Mouse (Mus musculus): ENCODE data around the gene Arpc1a. TPM values are rescaled to one million over a fixed set of nuclear protein-coding genes. Genes with fewer than 3 reads are reported as not detected.

Gene Arpc1a
- polyA plus RNA-seq, 1 experiment from 2014 or later = 153 TPM

DNA sequence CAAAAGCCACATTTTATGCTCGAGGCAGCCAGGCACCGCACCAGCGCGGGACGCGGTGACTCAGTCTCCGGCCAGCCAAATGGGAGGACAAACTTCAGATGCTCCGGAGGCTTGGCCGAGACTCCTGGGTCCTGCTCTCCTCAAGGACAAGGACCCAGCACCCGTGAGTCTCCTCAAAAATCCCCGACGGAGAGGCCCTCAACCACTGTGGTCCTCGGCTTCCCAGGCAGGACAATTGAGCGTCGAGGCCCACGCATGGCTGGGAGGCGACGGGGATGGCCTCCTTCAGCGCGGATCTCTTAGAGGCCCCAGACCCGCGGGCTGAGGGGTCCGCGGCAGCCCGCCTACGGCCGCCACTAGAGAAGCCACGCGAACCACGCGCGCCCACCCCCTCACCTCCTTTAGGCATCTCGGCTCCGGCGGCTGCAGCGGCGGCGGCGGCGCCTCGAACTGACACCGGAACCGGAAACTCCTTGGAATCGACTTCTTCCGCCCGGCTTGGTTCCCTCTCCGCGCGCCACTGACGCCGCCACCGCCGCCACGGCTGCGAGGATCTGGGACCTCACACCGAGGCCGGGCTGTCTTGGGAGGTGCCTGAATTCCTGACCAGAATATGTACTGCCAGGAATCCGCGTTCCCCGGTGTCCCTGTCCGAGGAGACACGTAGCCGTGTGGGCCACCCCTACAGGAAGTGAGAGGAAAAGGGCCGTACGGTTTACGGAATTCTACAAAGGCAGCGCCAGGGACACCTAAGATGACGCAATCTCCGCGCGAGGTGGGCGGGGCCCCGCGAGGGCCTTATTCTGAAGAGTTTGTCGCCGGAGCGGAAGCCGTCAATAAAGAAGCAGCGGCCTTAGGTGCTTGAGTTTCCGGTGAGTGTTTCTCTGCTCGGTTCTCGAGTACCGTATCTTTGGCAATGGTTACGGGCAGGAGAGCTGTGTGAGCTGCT, 56.2 kb downstream of the Arpc1a start, which contains the start of the genes Pdap1 and Bud31:
TSS of gene Pdap1 (minus strand) at position 668 of the 949 bp plus-strand sequence.
TSS of gene Bud31 (plus strand) at position 792 of the 949 bp plus-strand sequence.
- peak; percentile 96 for DNase-seq (ENCODE audit: low spot score)

DNA sequence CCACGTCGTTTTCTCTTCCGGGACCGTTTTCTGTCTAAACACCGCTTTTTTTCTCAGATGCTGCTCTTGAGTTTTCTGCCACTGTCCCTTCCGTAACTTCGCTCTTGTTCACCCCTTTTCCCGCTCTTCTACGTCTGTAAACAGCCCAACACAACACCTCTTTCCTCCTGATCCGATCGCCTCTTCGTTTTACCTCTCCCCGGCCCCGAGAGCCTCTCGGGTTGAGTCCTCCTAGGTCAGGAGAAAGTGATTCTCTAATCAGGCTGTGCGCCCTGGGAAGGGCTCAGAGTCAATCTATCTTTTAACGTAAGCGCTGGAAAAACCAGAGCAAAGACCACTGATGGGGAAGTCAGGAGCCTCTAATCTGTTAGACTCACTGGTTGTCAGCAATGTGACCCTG, 57.0 kb downstream of the Arpc1a start:
- no peak for DNase-seq (ENCODE audit: low spot score)

DNA sequence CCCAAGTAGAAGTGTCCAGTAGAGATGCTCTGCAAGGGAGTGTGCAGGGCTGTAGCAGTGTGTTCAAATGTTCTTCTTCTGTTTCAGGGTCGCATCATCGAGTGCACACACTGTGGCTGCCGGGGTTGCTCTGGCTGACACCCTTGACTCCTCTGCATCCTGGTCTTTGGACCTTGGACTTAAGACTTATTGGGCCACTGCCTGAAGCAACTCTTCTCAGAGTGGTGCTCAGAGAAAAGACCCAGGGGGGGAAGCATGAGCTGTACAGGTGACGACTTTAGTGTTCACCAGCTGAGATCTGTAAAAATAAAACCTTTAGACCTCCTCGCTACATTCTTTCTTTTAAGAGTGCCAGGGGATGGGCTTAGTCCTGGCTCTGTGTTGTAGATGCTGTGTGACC, 64.1 kb downstream of the Arpc1a start:
- no peak for DNase-seq (ENCODE audit: low spot score)

DNA sequence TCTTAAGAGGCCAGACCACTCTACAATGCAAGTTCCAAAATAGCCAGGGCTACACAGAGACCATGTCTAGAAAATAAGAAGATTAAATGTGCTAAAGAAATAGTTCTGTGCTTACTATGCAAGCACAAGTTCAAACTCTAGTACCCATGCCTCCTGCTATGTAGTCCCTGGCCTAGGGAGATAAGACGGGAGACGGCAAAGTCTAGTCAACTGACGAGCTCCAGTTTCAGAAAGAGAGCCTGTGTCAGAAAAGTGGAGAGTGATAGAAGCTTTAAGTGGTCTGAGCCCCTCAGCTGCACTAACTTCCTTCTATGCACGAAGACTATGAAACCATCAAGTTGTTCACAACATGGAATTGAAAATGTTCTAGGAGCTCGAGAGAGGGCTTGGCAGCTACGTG, 65.7 kb downstream of the Arpc1a start:
- no peak for DNase-seq (ENCODE audit: low spot score)

DNA sequence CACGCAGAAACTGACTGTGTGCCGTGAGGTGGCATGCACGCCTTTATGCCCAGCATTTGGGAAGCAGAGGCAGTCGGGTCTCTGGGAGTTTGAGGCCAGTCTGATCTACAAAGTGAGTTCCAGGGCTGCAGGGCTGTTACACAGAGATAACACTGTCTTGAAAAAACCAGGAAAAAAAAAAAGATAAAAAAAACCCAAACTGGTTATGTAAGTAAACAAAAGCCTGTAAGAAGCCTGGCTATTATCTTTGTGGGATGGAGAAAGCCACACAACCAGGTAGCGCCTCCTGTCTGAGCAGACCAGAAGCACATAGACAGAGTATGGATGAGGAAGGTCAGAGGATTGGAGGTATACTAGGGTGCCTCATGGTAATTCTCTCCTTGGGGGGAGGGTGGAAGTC, 69.1 kb downstream of the Arpc1a start:
- DNase-seq (ENCODE audit: low spot score) = no peak

Other genes with a start within 250 kb of the Arpc1a start
- gene Smurf1, start 118.0 kb upstream of the Arpc1a start, polyA plus RNA-seq (2015; fragmentation: Nextera tagmentation; extraction: Ambion mirVana) = 7.7 and 10.0 TPM in 2 replicates
- gene Gm4871, start 51.1 kb upstream of the Arpc1a start, polyA plus RNA-seq (2015; fragmentation: Nextera tagmentation; extraction: Ambion mirVana) = not detected in 2 replicates
- gene 1700018F24Rik, start 40.8 kb upstream of the Arpc1a start, polyA plus RNA-seq (2015; fragmentation: Nextera tagmentation; extraction: Ambion mirVana) = 0.22 TPM in 1 of 2 replicates, not detected in the other
- gene Kpna7, start 200 bp downstream of the Arpc1a start, polyA plus RNA-seq (2015; fragmentation: Nextera tagmentation; extraction: Ambion mirVana) = 0.05 and 0.20 TPM in 2 replicates
- gene Arpc1b, start 30.4 kb downstream of the Arpc1a start, polyA plus RNA-seq (2015; fragmentation: Nextera tagmentation; extraction: Ambion mirVana) = 563 and 603 TPM in 2 replicates
- gene Pdap1, start 56.4 kb downstream of the Arpc1a start, polyA plus RNA-seq (2015; fragmentation: Nextera tagmentation; extraction: Ambion mirVana) = 66.2 and 73.5 TPM in 2 replicates
- 275 and 289 TPM in 2 replicates for gene Bud31, start 56.5 kb downstream of the Arpc1a start, polyA plus RNA-seq (2015; fragmentation: Nextera tagmentation; extraction: Ambion mirVana)
- gene Ptcd1, start 83.3 kb downstream of the Arpc1a start, polyA plus RNA-seq (2015; fragmentation: Nextera tagmentation; extraction: Ambion mirVana) = 12.4 and 12.8 TPM in 2 replicates
- gene Cpsf4, start 83.4 kb downstream of the Arpc1a start, polyA plus RNA-seq (2015; fragmentation: Nextera tagmentation; extraction: Ambion mirVana) = 56.4 and 58.2 TPM in 2 replicates
- gene Atp5j2, start 108.2 kb downstream of the Arpc1a start, polyA plus RNA-seq (2015; fragmentation: Nextera tagmentation; extraction: Ambion mirVana) = 651 and 696 TPM in 2 replicates
- gene Zkscan14, start 118.0 kb downstream of the Arpc1a start, polyA plus RNA-seq (2015; fragmentation: Nextera tagmentation; extraction: Ambion mirVana) = 17.2 and 18.7 TPM in 2 replicates
- gene Zkscan5, start 120.7 kb downstream of the Arpc1a start, polyA plus RNA-seq (2015; fragmentation: Nextera tagmentation; extraction: Ambion mirVana) = 7.8 and 8.0 TPM in 2 replicates
- 34.2 and 36.4 TPM in 2 replicates for gene Zfp655, start 147.9 kb downstream of the Arpc1a start, polyA plus RNA-seq (2015; fragmentation: Nextera tagmentation; extraction: Ambion mirVana)
- 0.56 and 0.63 TPM in 2 replicates for gene Zscan25, start 196.7 kb downstream of the Arpc1a start, polyA plus RNA-seq (2015; fragmentation: Nextera tagmentation; extraction: Ambion mirVana)